Mouse (Mus musculus) brain, embryonic 14.5 days (tissue): ENCODE results near the gene Gm17409.

Source experiments
- CTCF ChIP-seq: fragments of 200-500 bp; IDR thresholded peaks from 2 replicates; pipeline ENCODE4 v1.5.1; 2012; ENCODE audit warnings: inconsistent platforms, mild to moderate bottlenecking, moderate library complexity, borderline replicate concordance; ENCODE audit not compliant: insufficient read depth, insufficient read length; ENCODE audit errors: extremely low read depth
- POLR2A ChIP-seq: fragments of 200-500 bp; IDR thresholded peaks from 2 replicates; pipeline ENCODE4 v1.6.1; 2012; ENCODE audit warnings: mild to moderate bottlenecking, inconsistent platforms, borderline replicate concordance; ENCODE audit not compliant: poor library complexity, insufficient read depth, insufficient read length, severe bottlenecking; ENCODE audit errors: extremely low read depth

DNA sequence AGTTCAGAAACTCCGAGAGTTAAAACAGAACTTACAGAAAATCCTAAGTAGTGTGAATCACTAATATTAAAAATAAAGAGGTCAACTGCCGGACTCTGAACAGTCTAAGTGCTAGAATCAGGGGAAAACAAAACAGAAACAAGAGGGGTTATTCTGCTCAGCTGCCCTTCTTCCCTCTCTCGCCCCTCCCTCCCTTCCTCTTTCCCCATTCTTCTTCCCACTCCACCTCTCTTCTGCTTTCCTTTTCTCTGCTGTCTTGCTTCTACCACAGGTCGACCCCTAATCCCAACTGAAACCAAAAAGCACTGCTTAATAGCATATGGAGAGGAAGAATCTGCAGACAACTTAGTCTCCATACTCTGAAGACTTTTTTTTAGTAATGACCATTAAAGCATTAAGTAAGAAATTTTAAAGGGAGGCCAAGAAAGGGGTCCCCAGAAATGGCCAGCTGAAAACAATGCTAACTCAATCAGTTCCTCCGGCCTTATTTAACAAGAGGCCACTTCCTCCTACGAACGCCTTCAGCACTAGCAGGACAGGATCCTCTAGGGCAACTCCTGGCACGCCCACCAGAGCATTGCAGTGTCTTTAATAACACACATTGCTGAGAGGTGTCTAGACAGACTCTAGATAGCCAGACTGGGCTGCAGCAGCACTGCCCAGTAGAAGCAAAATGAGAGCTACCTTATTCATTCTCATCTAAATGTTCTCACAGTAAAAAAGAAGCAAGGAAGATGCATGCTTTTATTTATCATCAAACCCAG lies 26.9 kb downstream of the Gm17409 start:
- TF ChIP-seq CTCF (no peak), POLR2A (no peak)
